Mouse (Mus musculus): Measurements from ENCODE around the gene Rpl13. TPM values are rescaled to one million over a fixed set of nuclear protein-coding genes. Genes with fewer than 3 reads are reported as not detected.

The Rpl13 gene
- polyA plus RNA-seq, 1 experiment from 2014 or later = 810 TPM

- ATAC-seq = no peak
- 78% methylated on average over 6 of the region's 6 CpGs for WGBS
- peaks cover 12% of the 10 kb centered on the region for H3K4me1 ChIP-seq (replicated peaks; ENCODE audit: control insufficient read depth, insufficient read depth, low read length)
- no peaks in the 10 kb centered on the region for H3K27me3 ChIP-seq (replicated peaks; ENCODE audit: control insufficient read depth, insufficient read depth, low read length)
- no peak overlapping the region for H3K4me3 ChIP-seq (replicated peaks; ENCODE audit: low read length)
- H3K4me2 ChIP-seq (ENCODE audit: low read length) = peak overlapping the region; percentile 88; the same call in 1 of the 2 replicates
- H3K36me3 ChIP-seq (ENCODE audit: control insufficient read depth, insufficient read depth) = peaks cover 16% of the 10 kb centered on the region
- H3K27ac ChIP-seq (ENCODE audit: low read length) = no peak overlapping the region
- H3K9me3 ChIP-seq (ENCODE audit: control insufficient read depth, low read length) = no peaks in the 10 kb centered on the region
- H3K9ac ChIP-seq (replicated peaks; ENCODE audit: low read depth, low read length) = no peak overlapping the region
Measured at GRCm38 (mm10) chr8:123104046-123104767, 2.1 kb downstream of the Rpl13 start.

GRCm38 (mm10) chr8:123105553-123106326 lies 3.6 kb downstream of the Rpl13 start:
- Histone ChIP-seq H3K4me1 (replicated peaks; ENCODE audit: control insufficient read depth, insufficient read depth, low read length) (peaks cover 12% of the 10 kb centered on the region), H3K9ac (replicated peaks; ENCODE audit: low read depth, low read length) (no peak overlapping the region), H3K4me3 (replicated peaks; ENCODE audit: low read length) (no peak overlapping the region), H3K9me3 (ENCODE audit: control insufficient read depth, low read length) (no peaks in the 10 kb centered on the region), H3K36me3 (ENCODE audit: control insufficient read depth, insufficient read depth) (peaks cover 16% of the 10 kb centered on the region), H3K4me2 (ENCODE audit: low read length) (no peak overlapping the region), H3K27me3 (replicated peaks; ENCODE audit: control insufficient read depth, insufficient read depth, low read length) (no peaks in the 10 kb centered on the region), H3K27ac (ENCODE audit: low read length) (no peak overlapping the region)
- WGBS = 64% methylated on average over 5 of the region's 5 CpGs
- no peak for ATAC-seq

GRCm38 (mm10) chr8:123106531-123106930 lies 4.4 kb downstream of the Rpl13 start:
- ATAC-seq = no peak
- Histone ChIP-seq H3K4me1 (replicated peaks; ENCODE audit: control insufficient read depth, insufficient read depth, low read length) (peaks cover 12% of the 10 kb centered on the region), H3K4me2 (ENCODE audit: low read length) (no peak overlapping the region), H3K4me3 (replicated peaks; ENCODE audit: low read length) (no peak overlapping the region), H3K27me3 (replicated peaks; ENCODE audit: control insufficient read depth, insufficient read depth, low read length) (no peaks in the 10 kb centered on the region), H3K9ac (replicated peaks; ENCODE audit: low read depth, low read length) (no peak overlapping the region), H3K9me3 (ENCODE audit: control insufficient read depth, low read length) (no peaks in the 10 kb centered on the region), H3K27ac (ENCODE audit: low read length) (no peak overlapping the region), H3K36me3 (ENCODE audit: control insufficient read depth, insufficient read depth) (peaks cover 16% of the 10 kb centered on the region)
- 55% methylated on average over 2 of the region's 2 CpGs for WGBS

GRCm38 (mm10) chr8:123108010-123108409 lies 5.9 kb downstream of the Rpl13 start:
- Histone ChIP-seq H3K4me1 (replicated peaks; ENCODE audit: control insufficient read depth, insufficient read depth, low read length) (peaks cover 9% of the 10 kb centered on the region), H3K4me3 (replicated peaks; ENCODE audit: low read length) (no peak overlapping the region), H3K36me3 (ENCODE audit: control insufficient read depth, insufficient read depth) (peaks cover 16% of the 10 kb centered on the region), H3K27me3 (replicated peaks; ENCODE audit: control insufficient read depth, insufficient read depth, low read length) (no peaks in the 10 kb centered on the region), H3K9ac (replicated peaks; ENCODE audit: low read depth, low read length) (no peak overlapping the region), H3K4me2 (ENCODE audit: low read length) (no peak overlapping the region), H3K27ac (ENCODE audit: low read length) (no peak overlapping the region), H3K9me3 (ENCODE audit: control insufficient read depth, low read length) (no peaks in the 10 kb centered on the region)
- 78% methylated on average over 1 of the region's 1 CpGs for WGBS
- no peak for ATAC-seq

- no peak overlapping the region for H3K9ac ChIP-seq (replicated peaks; ENCODE audit: low read depth, low read length)
- H3K4me3 ChIP-seq (replicated peaks; ENCODE audit: low read length) = no peak overlapping the region
- no peak for ATAC-seq
- no peaks in the 10 kb centered on the region for H3K9me3 ChIP-seq (ENCODE audit: control insufficient read depth, low read length)
- 89% methylated on average over 5 of the region's 5 CpGs for WGBS
- H3K4me1 ChIP-seq (replicated peaks; ENCODE audit: control insufficient read depth, insufficient read depth, low read length) = no peaks in the 10 kb centered on the region; the same call in 1 of the 2 replicates
- no peak overlapping the region for H3K4me2 ChIP-seq (ENCODE audit: low read length)
- H3K36me3 ChIP-seq (ENCODE audit: control insufficient read depth, insufficient read depth) = peaks cover 14% of the 10 kb centered on the region
- H3K27me3 ChIP-seq (replicated peaks; ENCODE audit: control insufficient read depth, insufficient read depth, low read length) = no peaks in the 10 kb centered on the region
- no peak overlapping the region for H3K27ac ChIP-seq (ENCODE audit: low read length)
Measured at GRCm38 (mm10) chr8:123108953-123109352, 6.8 kb downstream of the Rpl13 start.

GRCm38 (mm10) chr8:123110649-123111048 lies 8.5 kb downstream of the Rpl13 start:
- Histone ChIP-seq H3K9me3 (ENCODE audit: control insufficient read depth, low read length) (no peaks in the 10 kb centered on the region), H3K36me3 (ENCODE audit: control insufficient read depth, insufficient read depth) (no peaks in the 10 kb centered on the region; the same call in 1 of the 2 replicates), H3K9ac (replicated peaks; ENCODE audit: low read depth, low read length) (no peak overlapping the region), H3K27ac (ENCODE audit: low read length) (no peak overlapping the region), H3K4me1 (replicated peaks; ENCODE audit: control insufficient read depth, insufficient read depth, low read length) (no peaks in the 10 kb centered on the region), H3K4me2 (ENCODE audit: low read length) (no peak overlapping the region), H3K27me3 (replicated peaks; ENCODE audit: control insufficient read depth, insufficient read depth, low read length) (peaks cover 2% of the 10 kb centered on the region), H3K4me3 (replicated peaks; ENCODE audit: low read length) (no peak overlapping the region)
- WGBS = 12% methylated on average over 4 of the region's 4 CpGs
- peak; percentile 71 for ATAC-seq

GRCm38 (mm10) chr8:123112892-123113291 lies 10.7 kb downstream of the Rpl13 start:
- Histone ChIP-seq H3K36me3 (ENCODE audit: control insufficient read depth, insufficient read depth) (no peaks in the 10 kb centered on the region), H3K4me3 (replicated peaks; ENCODE audit: low read length) (no peak overlapping the region), H3K4me1 (replicated peaks; ENCODE audit: control insufficient read depth, insufficient read depth, low read length) (peaks cover 11% of the 10 kb centered on the region), H3K9me3 (ENCODE audit: control insufficient read depth, low read length) (no peaks in the 10 kb centered on the region), H3K27ac (ENCODE audit: low read length) (no peak overlapping the region), H3K4me2 (ENCODE audit: low read length) (no peak overlapping the region), H3K27me3 (replicated peaks; ENCODE audit: control insufficient read depth, insufficient read depth, low read length) (peaks cover 22% of the 10 kb centered on the region), H3K9ac (replicated peaks; ENCODE audit: low read depth, low read length) (no peak overlapping the region)
- ATAC-seq = no peak
- 70% methylated on average over 9 of the region's 9 CpGs for WGBS

GRCm38 (mm10) chr8:123113908-123114469 lies 11.8 kb downstream of the Rpl13 start:
- H3K9ac ChIP-seq (replicated peaks; ENCODE audit: low read depth, low read length) = no peak overlapping the region
- H3K4me1 ChIP-seq (replicated peaks; ENCODE audit: control insufficient read depth, insufficient read depth, low read length) = peaks cover 11% of the 10 kb centered on the region
- no peak overlapping the region for H3K4me2 ChIP-seq (ENCODE audit: low read length)
- no peak overlapping the region for H3K4me3 ChIP-seq (replicated peaks; ENCODE audit: low read length)
- H3K27me3 ChIP-seq (replicated peaks; ENCODE audit: control insufficient read depth, insufficient read depth, low read length) = peaks cover 31% of the 10 kb centered on the region
- no peaks in the 10 kb centered on the region for H3K36me3 ChIP-seq (ENCODE audit: control insufficient read depth, insufficient read depth)
- no peak for ATAC-seq
- H3K27ac ChIP-seq (ENCODE audit: low read length) = no peak overlapping the region
- no peaks in the 10 kb centered on the region for H3K9me3 ChIP-seq (ENCODE audit: control insufficient read depth, low read length)
- WGBS = 72% methylated on average over 2 of the region's 2 CpGs

- 68% methylated on average over 3 of the region's 3 CpGs for whole genome bisulfite sequencing
- H3K27me3 ChIP-seq (replicated peaks; ENCODE audit: control insufficient read depth, insufficient read depth, low read length) = peaks cover 34% of the 10 kb centered on the region
- H3K9ac ChIP-seq (replicated peaks; ENCODE audit: low read depth, low read length) = no peak overlapping the region
- H3K9me3 ChIP-seq (ENCODE audit: control insufficient read depth, low read length) = no peaks in the 10 kb centered on the region
- no peak overlapping the region for H3K27ac ChIP-seq (ENCODE audit: low read length)
- no peak for ATAC-seq
- no peak overlapping the region for H3K4me2 ChIP-seq (ENCODE audit: low read length)
- peaks cover 11% of the 10 kb centered on the region for H3K4me1 ChIP-seq (replicated peaks; ENCODE audit: control insufficient read depth, insufficient read depth, low read length)
- no peak overlapping the region for H3K4me3 ChIP-seq (replicated peaks; ENCODE audit: low read length)
- no peaks in the 10 kb centered on the region for H3K36me3 ChIP-seq (ENCODE audit: control insufficient read depth, insufficient read depth)
Measured at GRCm38 (mm10) chr8:123114644-123115043, 12.5 kb downstream of the Rpl13 start.

All from forebrain, embryonic 16.5 days (tissue).